Mouse (Mus musculus): ENCODE measurements around the gene Csnk1e.

The Csnk1e gene

GRCm38 (mm10) chr15:79391447-79392093 lies 63.8 kb downstream of the Csnk1e start:
- peak; percentile 31 for DNase-seq

- DNase-seq = no peak
Observed at GRCm38 (mm10) chr15:79390434-79390833, 64.9 kb downstream of the Csnk1e start.

- no peak for DNase-seq
Observed at GRCm38 (mm10) chr15:79388171-79388570, 67.2 kb downstream of the Csnk1e start.

- no peak for DNase-seq
Observed at GRCm38 (mm10) chr15:79387611-79388010, 67.8 kb downstream of the Csnk1e start.

GRCm38 (mm10) chr15:79387081-79387480 lies 68.3 kb downstream of the Csnk1e start:
- no peak for DNase-seq

- no peak for DNase-seq
Observed at GRCm38 (mm10) chr15:79381644-79382043, 73.7 kb downstream of the Csnk1e start.

GRCm38 (mm10) chr15:79380468-79381444 lies 74.6 kb downstream of the Csnk1e start:
- peak; percentile 49 for DNase-seq

- DNase-seq = no peak
Observed at GRCm38 (mm10) chr15:79379658-79380057, 75.7 kb downstream of the Csnk1e start.

- no peak for DNase-seq
Observed at GRCm38 (mm10) chr15:79378608-79379007, 76.8 kb downstream of the Csnk1e start.

GRCm38 (mm10) chr15:79377681-79378080 lies 77.7 kb downstream of the Csnk1e start:
- no peak for DNase-seq

- DNase-seq = no peak
Observed at GRCm38 (mm10) chr15:79374760-79375159, 80.6 kb downstream of the Csnk1e start.

- no peak for DNase-seq
Observed at GRCm38 (mm10) chr15:79370281-79370843, 85.0 kb downstream of the Csnk1e start.

- no peak for DNase-seq
Observed at GRCm38 (mm10) chr15:79369452-79370280, 85.7 kb downstream of the Csnk1e start.

- no peak for DNase-seq
Observed at GRCm38 (mm10) chr15:79368861-79369440, 86.4 kb downstream of the Csnk1e start.

GRCm38 (mm10) chr15:79368313-79368811 lies 87.0 kb downstream of the Csnk1e start:
- DNase-seq = no peak
